Mouse (Mus musculus): ENCODE data around the gene Fmnl3.

Gene Fmnl3

DNA sequence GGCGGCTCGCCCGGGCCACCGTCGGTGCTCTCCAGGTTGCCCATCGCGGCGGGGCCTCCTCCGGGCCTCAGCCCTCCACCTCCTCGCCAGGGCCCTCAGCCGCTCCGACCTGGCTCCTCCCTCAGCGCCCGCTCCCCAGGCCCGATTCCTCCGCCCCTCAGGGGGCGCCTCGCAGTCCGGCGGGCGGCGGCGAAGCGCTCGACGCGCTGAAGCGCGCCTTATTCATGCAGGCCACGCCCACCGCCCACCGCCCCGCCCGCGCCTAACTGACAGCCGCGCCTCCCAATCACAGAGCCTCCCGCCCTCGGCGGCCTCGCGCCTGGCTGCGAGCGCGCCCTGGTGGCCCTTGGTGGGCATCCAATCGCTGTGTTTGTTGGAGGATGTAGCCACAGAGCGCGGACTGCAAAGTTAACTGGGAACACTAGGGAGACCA lies at the start of gene Fmnl3:
Gene Fmnl3 (minus strand): TSS at position 224 of the 433 bp plus-strand sequence.
- DNase-seq (ENCODE audit: low read depth, low spot score), result peak; percentile 91

DNA sequence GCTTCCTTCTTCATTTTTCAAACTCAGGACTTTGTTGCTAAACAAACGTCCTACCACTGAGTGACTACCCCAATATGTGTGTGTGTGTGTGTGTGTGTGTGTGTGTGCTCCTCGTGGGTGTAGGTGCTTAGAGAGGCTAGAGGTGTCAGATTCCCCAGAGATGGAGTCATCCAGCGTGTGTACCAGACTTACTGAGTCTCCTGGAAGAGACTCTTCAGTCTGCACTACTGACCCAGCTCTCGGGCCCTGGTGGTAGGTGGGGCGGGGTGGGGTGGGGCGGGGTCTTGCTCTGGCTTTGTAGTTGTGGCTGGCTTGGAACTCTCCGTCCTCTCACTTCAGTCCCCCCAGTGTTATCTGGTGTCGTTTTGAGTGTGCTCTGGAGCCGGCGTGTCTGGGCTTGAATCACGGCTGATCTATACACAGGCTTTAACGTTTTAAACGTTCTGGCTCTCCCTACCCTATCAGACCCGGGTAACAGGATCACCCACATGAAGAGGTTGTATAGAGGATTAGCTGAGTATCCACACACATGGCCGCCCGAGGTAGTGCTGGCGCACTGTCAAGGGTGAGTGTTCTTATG lies 47.5 kb upstream of the Fmnl3 start:
- DNase-seq (ENCODE audit: low read depth, low spot score), result peak; percentile 50

DNA sequence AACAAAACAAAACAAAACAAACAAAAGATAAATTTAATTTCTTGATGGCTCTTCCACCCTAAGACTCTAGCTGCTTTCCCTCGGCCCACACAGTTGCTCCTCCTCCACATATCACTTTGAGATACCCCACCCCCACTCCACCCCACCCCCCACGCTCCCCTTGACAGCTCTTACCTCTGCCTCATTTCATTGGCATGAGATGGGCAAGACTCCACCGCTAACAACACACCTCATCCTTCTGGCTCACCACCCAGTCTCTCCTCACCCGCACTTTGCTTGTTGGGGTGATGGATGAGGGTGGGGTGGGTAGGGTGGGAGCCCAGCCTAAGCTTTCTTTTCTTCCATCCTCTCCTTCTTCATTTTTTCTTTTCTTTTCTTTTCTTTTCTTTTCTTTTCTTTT lies 46.7 kb upstream of the Fmnl3 start:
- no peak for DNase-seq (ENCODE audit: low read depth, low spot score)

DNA sequence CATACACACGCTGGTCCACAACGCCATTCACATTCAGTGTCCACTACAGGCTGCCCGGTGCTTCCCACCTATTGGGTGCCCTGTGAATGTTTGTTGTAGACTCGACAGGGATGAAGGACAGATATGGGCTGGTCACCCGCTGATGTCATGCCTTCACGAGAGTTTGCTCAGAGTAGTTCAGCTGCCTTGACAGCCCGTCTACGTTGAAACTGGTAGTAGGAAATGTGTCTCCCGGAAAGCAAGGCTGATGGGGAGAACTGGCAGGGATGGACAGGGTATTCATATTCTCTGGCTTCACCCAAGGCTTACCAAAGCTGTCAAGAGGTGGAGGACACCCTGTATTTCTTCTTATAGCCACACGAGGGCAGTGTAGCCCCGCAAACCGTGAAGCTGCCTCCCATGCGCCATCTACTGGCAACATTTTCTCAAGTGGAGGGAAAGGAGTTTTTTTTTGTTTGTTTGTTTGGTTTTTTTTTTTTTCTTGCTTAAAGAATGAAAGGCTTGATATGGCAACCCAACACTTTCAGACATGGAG lies 46.1 kb upstream of the Fmnl3 start:
- DNase-seq (ENCODE audit: low read depth, low spot score), result peak; percentile 97

DNA sequence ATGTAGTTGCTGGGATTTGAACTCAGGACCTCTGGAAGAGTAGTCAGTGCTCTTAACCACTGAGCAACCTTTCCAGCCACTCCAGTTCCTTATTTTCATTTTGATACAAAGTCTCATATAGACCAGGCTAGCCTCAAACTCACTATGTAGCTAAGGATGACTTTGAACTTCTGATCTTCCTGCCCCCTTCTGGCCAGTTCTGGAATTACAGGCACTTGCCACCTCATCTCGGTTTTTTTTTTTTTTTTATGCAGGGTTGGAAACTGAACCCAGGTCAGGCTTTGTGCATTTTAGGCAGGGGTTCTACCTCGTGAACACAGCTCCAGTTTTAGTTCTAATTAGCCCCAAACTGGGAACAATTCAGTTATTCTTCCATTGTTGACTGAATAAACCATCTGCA lies 45.5 kb upstream of the Fmnl3 start:
- peak; percentile 80 for DNase-seq (ENCODE audit: low read depth, low spot score)

DNA sequence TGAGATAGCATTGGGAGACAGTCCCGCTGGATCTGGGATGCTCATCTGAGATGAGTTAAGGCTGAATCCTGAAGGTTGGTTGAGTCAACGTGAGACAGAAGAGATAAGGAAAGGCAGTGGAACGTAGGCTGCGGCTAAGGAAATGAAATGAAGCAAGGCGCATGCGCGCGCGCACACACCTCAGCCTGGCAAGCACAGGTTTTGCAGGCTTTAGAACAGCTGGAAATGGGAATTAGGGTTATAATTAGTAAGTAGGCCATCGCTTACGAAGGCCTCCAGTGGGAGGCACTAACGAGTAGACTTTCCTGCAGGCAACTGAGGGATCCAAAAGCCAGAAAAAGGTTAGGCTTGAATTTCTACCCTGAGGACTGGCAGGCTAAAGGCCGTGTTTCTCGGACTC lies 41.5 kb upstream of the Fmnl3 start:
- no peak for DNase-seq (ENCODE audit: low read depth, low spot score)

DNA sequence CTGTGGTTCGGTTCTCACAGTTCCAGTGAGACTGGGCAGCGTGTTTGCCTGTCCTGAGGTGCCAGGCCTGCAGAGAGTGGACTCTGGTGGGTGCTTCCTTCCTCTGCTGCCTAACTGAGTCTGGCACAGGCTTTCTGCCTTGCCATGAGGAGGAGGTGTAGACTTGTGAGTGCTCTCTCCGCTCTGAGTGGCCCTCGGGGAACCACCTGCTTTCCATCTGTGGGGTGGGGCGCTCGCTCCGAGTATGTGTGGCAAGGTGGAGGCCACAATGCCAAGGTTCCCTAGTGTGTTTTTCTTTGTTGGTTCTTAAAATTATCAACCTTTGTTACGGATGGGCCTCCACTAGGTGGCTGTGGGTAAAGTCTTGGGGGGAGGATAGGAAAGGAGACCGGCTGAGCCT lies 38.6 kb upstream of the Fmnl3 start:
- DNase-seq (ENCODE audit: low read depth, low spot score), result no peak

DNA sequence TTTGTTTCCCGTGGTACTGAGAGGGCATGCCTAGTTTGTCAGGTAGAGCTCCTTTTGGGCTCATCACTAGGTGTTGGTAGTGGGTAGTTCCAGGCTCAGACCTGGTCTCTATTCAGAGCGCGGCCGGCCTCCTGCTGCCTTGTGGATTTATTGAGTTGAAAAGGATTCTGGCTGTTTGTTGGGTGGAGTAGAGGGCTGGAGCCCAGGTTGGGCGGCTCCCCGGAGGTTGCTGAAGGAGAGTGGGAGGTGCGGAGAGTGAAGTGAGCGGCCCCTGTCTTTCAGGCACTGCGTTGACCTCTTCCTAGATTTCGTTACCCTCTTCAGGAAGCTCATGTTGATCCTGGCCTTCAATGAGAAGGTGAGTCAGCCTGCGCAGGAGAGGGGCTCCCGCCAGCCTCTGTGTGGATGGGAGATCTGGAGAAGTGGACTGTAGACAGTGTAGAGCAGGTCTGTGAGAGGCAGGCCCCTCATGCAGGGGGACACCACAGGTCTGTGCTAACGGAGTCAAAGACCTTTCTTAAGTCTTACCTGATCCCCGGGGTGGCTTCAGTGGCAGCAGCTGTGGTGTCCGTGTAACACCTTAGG lies 36.8 kb upstream of the Fmnl3 start:
- DNase-seq (ENCODE audit: low read depth, low spot score), result no peak

DNA sequence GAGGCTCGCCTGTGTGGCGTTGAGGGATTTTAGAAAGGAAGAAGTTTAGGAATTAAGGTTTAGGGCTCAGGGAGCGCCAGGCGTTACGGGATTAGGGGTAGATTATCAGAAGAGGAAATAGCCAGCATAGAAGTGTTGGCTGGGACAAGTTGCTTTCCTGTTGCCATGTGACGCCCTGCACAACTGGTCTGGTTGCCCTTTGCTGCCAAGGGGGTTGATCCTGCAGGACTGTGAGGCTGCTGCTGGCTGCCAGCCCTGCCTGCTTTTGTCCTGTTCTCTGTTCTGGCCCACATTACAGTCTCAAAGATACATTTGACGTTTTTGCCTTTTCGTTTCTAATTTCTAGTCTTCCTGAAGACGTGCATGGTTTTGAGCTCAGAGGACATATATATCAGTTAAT lies 34.9 kb upstream of the Fmnl3 start:
- no peak for DNase-seq (ENCODE audit: low read depth, low spot score)

DNA sequence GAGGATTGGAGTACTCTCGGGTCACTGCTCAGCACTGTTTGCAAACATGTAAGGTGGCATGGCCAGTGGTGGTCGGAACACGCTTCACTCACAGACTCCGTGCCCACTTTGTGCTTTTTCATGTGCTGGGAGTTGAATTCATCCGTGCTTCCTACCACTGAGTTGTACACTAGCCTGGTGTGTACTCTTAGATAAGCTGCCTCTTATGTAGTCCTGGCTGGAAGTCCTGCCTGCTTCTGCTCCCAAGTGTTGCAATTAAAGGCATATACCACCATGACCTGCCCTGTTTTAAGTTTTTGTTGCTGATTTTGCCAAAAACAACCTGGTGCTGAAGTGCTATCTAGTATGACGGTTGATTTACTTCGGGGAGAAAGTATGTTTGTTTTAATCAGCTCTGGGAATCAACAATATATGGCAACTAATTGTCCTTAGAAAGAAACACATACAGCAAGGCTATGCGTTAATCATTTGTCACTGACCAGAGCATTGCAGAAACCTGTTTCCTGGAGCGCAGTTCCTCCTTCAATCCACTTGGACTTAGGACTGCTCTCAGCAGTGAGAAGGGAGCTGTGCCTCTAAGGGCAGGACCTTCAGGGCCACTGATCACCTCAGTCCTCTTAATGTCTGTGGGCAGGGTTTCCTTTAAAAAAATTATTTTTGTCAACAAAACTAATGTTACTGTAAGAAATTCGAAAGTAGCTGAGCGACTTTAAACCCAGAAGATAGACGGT lies 33.0 kb upstream of the Fmnl3 start:
- no peak for DNase-seq (ENCODE audit: low read depth, low spot score)

DNA sequence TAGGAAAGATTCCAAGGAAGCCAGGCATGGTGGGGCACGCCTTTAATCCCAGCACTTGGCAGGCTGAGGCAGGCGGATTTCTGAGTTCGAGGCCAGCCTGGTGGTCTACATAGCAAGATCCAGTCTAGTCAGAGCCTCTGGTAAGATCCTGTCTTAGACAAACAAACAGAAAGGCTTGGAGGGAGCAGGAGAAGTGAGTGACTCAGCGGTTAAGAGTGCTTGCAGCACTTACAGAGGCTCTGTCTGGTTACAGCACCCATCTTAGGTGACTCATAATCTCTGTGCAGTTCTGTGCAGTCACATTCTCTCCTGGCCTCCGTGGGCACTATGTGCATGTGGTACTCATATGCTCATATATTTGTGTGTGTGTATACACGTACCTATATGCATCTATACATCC lies 30.3 kb upstream of the Fmnl3 start:
- peak; percentile 81 for DNase-seq (ENCODE audit: low read depth, low spot score)

DNA sequence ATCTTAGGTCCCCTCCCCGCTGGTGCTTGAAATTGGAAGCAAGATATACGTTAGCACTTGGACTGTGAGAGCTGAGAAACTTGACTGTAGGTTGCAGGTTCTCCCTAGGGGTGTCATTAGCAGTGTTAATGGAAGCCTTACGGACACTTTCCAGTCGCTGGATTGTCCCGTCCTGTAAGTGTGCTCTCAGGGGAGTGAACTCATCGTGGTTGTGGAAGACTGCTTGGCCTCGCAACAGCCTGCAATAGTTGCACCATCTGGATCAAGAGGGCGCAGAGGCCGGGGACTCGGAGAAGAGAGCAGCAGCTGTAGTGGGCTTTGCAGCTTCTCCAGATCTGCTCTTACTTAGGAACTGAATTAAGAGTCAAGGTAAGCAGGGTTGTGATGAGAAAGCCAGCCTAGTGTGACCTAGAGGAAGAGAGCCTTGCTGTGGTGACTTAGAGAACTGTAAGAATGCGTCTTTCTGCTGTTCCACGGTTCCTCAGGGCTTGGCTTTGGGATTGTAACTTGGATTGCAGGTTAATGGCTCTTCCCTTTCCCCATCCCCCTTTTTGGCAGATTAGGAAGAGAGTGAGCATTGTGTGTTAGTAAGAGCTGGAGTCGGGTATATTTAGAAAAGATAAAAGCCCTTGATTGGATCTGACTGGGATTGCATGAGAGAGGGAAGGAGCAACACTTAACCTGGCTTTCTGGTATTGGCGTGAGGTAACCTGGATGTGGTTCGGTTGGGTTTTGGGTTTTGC lies 29.4 kb upstream of the Fmnl3 start:
- peak; percentile 13 for DNase-seq (ENCODE audit: low read depth, low spot score)

DNA sequence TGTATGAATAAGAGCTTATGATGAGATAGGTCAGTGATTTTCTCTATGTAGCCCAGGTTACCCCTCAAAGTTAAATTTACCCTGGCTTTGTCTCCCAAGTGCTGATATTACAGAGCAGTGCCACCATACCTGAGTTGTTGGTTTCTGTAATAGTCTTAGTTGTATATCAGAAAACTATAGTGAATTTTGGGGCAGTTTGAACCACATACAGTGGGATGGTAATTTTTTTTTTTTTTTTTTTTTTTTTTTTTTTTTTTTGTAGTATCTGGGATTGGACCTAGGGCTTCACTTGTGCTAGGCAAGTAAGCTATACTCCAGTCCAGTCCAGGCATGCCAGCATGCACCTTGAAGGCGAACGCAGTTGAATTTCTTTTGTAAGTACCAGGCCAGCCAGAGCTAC lies 27.3 kb upstream of the Fmnl3 start:
- DNase-seq (ENCODE audit: low read depth, low spot score), result no peak

DNA sequence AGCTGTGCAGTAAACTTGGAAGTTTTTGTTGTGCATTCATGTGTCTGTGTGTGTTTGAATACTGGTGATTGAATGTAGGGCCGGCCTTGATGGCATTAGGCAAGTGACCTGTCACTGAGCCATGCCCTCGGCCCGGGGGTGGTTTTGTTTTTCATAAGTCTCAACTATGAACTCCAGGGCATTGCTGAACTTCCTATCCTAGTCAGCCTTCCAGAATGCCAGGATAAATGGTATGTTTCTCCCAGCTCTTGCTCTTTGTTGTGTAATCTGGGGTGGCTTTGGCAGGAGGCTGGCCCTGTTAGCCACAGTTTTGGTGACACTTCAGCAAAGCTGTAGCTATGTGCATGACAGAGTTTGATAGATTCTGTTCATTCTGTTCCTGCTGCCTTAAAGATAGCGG lies 26.6 kb upstream of the Fmnl3 start:
- DNase-seq (ENCODE audit: low read depth, low spot score), result no peak

DNA sequence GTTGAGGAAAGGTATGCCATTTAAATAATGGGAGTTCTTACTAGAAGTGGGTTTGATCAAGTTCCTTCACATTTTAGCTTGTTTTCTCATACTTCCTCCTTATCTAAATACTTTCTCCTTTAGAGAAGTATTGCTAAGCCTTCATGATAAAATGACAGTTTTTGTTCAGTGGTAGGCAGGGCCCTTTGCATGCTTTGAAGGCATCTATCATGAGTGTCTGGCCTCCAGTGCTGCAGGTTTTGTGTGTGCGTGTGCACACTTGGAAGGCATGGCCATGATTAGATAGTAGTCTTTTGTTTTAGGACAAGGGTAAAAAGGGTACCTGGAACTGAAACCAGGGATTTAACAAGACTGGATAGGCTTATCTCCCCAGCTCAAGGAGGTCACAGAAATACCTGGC lies 26.2 kb upstream of the Fmnl3 start:
- DNase-seq (ENCODE audit: low read depth, low spot score), result no peak

DNA sequence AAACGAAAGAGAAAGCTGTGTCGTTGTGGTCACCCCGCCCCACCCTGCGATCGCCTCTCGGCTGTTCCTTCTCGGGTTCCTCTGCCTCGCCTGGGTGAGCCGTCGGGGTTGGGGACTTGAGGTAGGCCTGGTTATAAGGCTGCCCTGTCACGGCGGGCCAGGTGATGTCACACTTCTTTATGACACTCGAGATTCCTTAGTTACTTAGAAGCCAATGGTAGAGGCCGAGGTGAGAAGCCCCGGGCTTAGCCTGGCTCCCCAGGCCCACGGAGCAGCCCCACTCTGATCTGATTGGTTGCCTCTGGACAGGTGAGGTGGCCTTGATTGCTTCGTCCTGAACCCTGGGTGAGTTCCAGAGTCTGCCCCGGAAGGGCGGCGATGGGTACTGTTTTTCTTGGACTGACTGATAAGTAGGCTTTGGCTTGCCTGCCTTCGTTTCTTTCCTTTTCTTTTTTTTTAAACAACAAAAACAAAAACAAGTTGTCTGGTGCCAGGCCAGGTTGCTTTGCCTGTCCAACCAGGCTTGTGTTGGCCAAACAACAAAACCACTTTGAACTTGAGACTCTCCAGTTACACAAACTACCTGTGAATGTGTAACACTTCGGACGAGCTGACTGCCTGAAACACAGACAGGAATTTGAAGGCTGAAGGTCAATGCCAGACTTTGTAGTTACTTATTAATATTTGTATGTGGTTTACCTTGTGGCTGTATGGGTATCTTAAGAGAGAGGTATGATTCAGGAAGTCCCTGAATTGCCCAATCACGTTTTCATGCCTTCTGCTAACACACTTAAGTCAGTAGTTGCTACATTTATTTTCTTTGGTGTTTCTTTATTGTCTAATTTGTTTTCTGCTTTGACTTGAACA lies 23.3 kb upstream of the Fmnl3 start:
- DNase-seq (ENCODE audit: low read depth, low spot score), result peak; percentile 61

DNA sequence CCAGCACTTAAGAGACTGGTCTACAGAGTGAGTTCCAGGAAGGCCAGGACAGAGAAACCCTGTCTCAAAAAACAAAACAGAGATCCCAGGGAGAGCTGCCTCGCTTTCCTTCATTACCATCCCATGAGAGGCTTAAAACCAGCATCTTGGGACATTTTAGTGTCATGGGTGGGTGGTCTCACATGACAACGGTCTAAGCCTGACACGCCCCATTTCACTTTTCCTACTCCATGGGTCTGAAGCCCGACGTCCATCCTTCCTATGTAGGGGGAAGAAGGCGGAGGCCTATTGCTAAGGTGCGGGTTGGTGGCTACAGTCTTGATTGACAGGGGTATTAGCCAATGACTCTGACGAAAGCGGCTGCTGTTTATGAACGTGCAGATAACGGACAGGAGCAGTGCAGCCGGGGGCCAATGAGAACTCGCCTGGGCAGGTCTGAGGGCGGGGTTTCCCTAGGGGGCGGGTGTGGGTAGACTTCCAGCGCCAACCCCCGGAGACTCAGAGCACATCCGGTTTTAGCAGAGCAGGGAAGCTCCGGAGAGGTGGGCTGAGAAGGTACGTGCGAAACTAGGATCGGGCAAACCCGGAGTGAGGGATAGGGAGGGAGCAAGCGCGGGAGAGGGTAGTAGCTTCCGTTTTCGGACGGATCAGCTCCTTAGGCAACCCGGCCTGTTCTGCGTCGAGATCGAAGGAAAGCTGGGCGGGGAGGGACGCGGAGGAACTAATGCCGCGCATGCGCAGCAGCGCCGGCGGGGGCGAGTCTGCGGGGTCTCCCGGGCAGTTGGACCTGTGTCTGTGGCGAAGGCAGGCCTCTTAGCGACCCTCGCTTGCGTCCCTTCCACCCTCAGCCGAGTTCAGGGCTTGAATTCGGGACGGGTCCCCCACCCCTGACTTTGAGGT lies 22.5 kb upstream of the Fmnl3 start, which contains the start of gene Tmbim6:
Gene Tmbim6 (plus strand): TSS at position 397 of the 900 bp plus-strand sequence.
- peak; percentile 100 for DNase-seq (ENCODE audit: low read depth, low spot score)

DNA sequence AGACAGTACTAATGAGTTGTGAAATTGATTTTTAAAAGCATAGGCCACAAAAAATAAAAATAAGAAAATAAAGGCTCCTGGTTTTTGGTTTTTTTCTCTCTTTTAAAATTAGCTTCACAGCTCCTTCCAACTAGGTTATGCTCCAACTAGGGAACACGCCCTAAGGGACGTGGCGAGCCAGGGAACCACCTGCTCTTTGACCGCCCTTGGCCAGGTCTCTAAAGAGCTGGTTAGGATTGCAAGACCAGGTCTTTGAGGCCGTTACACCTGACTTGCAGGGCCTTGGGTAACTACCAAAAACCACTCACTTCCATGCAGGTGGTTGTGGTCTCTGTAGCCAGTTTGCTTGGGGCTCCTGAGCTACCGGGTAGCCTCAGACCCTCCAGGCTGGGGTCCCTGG lies 21.7 kb upstream of the Fmnl3 start:
- no peak for DNase-seq (ENCODE audit: low read depth, low spot score)

DNA sequence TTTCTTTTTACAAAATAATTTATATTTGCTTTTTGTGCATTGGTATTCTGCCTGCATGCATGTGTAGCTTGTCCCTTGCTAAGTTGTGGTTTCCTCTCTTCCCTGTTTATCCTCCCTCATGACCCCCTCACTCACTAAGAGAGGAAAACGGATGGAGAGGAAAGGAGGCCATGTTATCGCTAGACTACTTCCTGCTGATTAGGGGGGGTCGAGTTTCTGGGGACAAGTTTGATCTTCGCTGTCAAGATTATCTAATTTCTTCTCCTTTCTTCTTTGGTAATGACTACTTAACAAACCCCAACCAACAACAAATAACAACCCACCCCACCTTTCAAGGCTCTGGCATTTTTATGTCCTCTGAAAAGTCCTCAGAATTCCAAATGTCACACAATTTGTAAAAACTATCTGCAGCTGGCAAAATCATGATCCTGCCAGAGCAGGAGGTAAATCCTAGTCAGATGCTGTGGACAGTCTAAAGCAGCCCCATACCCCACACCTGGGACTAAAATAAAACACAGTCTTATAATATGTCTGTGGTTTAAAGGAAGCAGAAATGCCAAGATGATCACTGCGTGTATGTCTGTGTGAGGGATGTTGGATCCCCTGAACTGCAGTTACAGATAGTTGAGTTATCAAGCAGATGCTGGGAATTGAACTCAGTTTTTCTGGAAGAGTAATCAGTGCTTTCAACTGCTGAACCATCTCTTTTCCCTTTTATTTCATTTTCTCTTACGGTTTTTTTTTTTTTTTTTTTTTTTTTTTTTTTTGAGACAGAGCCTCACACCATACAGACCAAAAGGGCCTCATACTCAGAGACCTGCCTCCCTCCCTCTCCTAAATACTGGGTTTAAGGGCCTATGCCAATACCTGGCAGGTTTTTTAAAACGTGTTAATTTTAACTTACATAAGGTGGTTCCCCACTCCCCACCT lies 20.5 kb upstream of the Fmnl3 start:
- no peak for DNase-seq (ENCODE audit: low read depth, low spot score)

Measured in 3T3-L1 (cell line).